Mouse (Mus musculus) heart, postnatal 0 days (tissue): ENCODE measurements around the gene Gcfc2.

Experiments used
- CTCF ChIP-seq: IDR thresholded peaks from 2 replicates; pipeline ENCODE4 v1.5.1; 2016; ENCODE audit warnings: antibody characterized with exemption, control low read depth, low read depth
- EP300 ChIP-seq: IDR thresholded peaks from 2 replicates; pipeline ENCODE4 v1.6.1; 2016; ENCODE audit warnings: antibody characterized with exemption, low read depth

DNA sequence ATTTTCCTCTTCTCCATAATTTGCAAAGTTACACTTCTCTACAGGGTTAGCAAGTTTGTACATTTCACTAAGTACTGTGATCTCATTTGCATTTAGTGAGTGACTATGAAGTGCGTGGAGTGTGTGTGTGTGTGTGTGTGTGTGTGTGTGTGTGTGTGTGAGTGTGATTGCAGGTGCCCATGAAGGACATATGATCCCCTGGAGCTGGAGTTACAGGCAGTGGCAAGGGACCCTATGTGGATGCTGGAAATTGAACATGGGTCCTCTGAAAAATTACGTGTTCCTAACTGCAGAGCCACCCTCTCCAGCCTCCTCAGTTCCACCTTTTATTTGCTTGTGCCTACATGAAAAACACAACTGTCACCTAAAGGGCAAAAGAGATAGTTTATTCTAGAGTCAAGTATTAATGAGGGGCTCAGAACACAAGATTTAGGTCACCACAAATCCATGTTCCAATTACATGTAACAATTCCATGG lies 42.6 kb downstream of the Gcfc2 start:
- no peak for TF ChIP-seq CTCF
- no peak for TF ChIP-seq EP300
